Comparison of ENCODE assay signal across 23 mouse cellular contexts in genomic region chr17:86354101-86354500, GRCm38 (mm10).
DNase-seq lines count a peak whose midpoint lies in the region; ATAC-seq and TF ChIP-seq lines count a peak whose summit lies in the region.
"Had no signal": no experiment of that assay in that cellular context is flagged by ENCODE, and none has a peak within 500 bp of the region (broad histone marks: within the 10 kb centered on the region; RNA-seq: fewer than 3 reads in every experiment).

No protein-coding gene starts in this region.

- 56% methylated on average over 4 of the region's 4 CpGs for WGBS in cerebellum, adult 2 months
- 16% methylated on average over 4 of the region's 4 CpGs for WGBS in spleen, adult 2 months

- no peak overlapping the region for H3K4me3 ChIP-seq in cerebellum, adult 2 months (replicated peaks; ENCODE audit: insufficient read depth, low read depth, low read length)
- H3K4me3 ChIP-seq in spleen, adult 2 months (ENCODE audit: extremely low read depth, insufficient read depth, insufficient read length): peak overlapping the region; percentile 14
- H3K4me3 ChIP-seq: embryonic facial prominence, embryonic 15.5 days; heart, adult 2 months; limb, embryonic 13.5 days; liver, embryonic 13.5 days; midbrain, embryonic 15.5 days; neural tube, embryonic 13.5 days had no signal

- peak; percentile 41 for ATAC-seq in megakaryocyte, adult 5-6 weeks (ENCODE audit: poor library complexity, severe bottlenecking)
- ATAC-seq: midbrain, embryonic 15.5 days had no signal

- no peaks in the 10 kb centered on the region for H3K27me3 ChIP-seq in cerebellum, adult 2 months (ENCODE audit: control insufficient read depth, insufficient read depth, low read length)
- H3K27me3 ChIP-seq in spleen, adult 2 months (ENCODE audit: control insufficient read depth, insufficient read depth, low read length): no peaks in the 10 kb centered on the region
- H3K27me3 ChIP-seq: embryonic facial prominence, embryonic 15.5 days; limb, embryonic 13.5 days; liver, embryonic 13.5 days; midbrain, embryonic 15.5 days; neural tube, embryonic 13.5 days had no signal

- peak overlapping the region; percentile 37; the same call in 1 of the 2 replicates for H3K27ac ChIP-seq in cerebellum, adult 2 months (ENCODE audit: insufficient read depth, low read length)
- H3K27ac ChIP-seq in spleen, adult 2 months (ENCODE audit: insufficient read depth, low read length): peak overlapping the region; percentile 83
- H3K27ac ChIP-seq: embryonic facial prominence, embryonic 15.5 days; heart, adult 2 months; hindbrain, embryonic 14.5 days; kidney, postnatal 0 days; limb, embryonic 13.5 days; liver, embryonic 13.5 days; midbrain, embryonic 15.5 days; neural tube, embryonic 13.5 days had no signal

- peaks cover 63% of the 10 kb centered on the region for H3K4me1 ChIP-seq in cerebellum, adult 2 months (ENCODE audit: control insufficient read depth, insufficient read depth, low read length)
- H3K4me1 ChIP-seq in spleen, adult 2 months (ENCODE audit: control insufficient read depth, insufficient read depth, insufficient read length): peaks cover 34% of the 10 kb centered on the region

- TF ChIP-seq CTCF in cerebellum, adult 2 months (IDR thresholded peaks at IDR 0.05; ENCODE audit: borderline replicate concordance, insufficient read depth, low read depth, low read length): no peak
- TF ChIP-seq CTCF in spleen, adult 2 months (IDR thresholded peaks at IDR 0.05; ENCODE audit: extremely low read depth, insufficient read depth, insufficient read length, insufficient replicate concordance): no peak

- H3K36me3 ChIP-seq in spleen, adult 2 months (ENCODE audit: control insufficient read depth, insufficient read depth, low read length): no peaks in the 10 kb centered on the region
- H3K36me3 ChIP-seq: embryonic facial prominence, embryonic 15.5 days; G1E; limb, embryonic 13.5 days; liver, embryonic 13.5 days; midbrain, embryonic 15.5 days; neural tube, embryonic 13.5 days had no signal

- no peak for DNase-seq in cerebellum, adult 2 months
- DNase-seq in cerebellum, postnatal 25 days: no peak
- DNase-seq in spleen, adult 2 months (ENCODE audit: low read depth in 1 of 2, low spot score in 2 of 2): no peak
- DNase-seq in spleen, postnatal 4 days (ENCODE audit: low spot score in 2 of 2): no peak
- DNase-seq in thymus, postnatal 4 days: no peak
- DNase-seq in adrenal gland, postnatal 25 days: no peak
- DNase-seq: adrenal gland, adult 8-10 months; gastrocnemius, postnatal 25 days; heart, postnatal 36 days; kidney, adult 2 months; liver, embryonic 13.5 days; lung, embryonic 14.5 days; right cerebral cortex, adult 18-20 months; right cerebral cortex, postnatal 4 days had no signal

- TF ChIP-seq POLR2A in cerebellum, adult 2 months (IDR thresholded peaks at IDR 0.05; ENCODE audit: borderline replicate concordance, insufficient read depth, low read length): no peak
- no peak for TF ChIP-seq POLR2A in spleen, adult 2 months (IDR thresholded peaks at IDR 0.05; ENCODE audit: low read depth, low read length)
